Mouse (Mus musculus) central nervous system, embryonic 18 days (tissue): ENCODE results near the gene Hist1h2bp. TPM values are rescaled to one million over a fixed set of nuclear protein-coding genes. Genes with fewer than 3 reads are reported as not detected.

Source experiments
- polyA plus RNA-seq: library from polyadenylated mRNA; depleted of rRNA; stranded (reverse); fragments of >200 nt; gene quantifications from 2 replicates; pipeline ENCODE4 v1.2.3, GENCODE M21; 2012; rRNA removed

The Hist1h2bp gene
- 0.28 and 0.64 TPM in 2 replicates for polyA plus RNA-seq

DNA sequence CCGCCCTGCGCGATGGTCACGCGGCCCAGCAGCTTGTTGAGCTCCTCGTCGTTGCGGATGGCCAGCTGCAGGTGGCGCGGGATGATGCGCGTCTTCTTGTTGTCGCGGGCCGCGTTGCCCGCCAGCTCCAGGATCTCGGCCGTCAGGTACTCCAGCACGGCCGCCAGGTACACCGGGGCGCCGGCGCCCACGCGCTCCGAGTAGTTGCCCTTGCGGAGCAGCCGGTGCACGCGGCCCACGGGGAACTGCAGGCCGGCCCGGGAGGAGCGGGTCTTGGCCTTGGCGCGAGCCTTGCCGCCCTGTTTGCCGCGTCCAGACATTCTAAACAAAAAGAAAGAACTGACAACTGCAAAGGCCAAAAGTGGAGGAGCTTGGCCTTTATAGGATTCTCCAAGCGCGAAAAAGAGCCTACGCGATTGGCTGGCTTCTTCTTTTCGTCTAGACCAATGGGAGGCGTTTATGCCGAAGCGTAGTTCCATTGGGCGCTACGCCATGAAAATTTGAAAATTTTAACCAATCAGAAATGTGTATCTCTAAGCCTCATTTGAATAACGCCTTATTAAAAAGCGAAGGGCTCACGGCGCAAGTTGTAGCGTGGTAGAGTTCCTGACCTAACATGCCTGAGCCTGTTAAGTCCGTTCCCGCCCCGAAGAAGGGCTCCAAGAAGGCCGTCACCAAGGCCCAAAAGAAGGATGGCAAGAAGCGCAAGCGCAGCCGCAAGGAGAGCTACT is at the start of gene Hist1h2bp, which contains the start of gene Hist1h2an:
TSS of gene Hist1h2bp (plus strand) at position 563 of the 731 bp plus-strand sequence.
TSS of gene Hist1h2an (minus strand) at position 320 of the 731 bp plus-strand sequence.

DNA sequence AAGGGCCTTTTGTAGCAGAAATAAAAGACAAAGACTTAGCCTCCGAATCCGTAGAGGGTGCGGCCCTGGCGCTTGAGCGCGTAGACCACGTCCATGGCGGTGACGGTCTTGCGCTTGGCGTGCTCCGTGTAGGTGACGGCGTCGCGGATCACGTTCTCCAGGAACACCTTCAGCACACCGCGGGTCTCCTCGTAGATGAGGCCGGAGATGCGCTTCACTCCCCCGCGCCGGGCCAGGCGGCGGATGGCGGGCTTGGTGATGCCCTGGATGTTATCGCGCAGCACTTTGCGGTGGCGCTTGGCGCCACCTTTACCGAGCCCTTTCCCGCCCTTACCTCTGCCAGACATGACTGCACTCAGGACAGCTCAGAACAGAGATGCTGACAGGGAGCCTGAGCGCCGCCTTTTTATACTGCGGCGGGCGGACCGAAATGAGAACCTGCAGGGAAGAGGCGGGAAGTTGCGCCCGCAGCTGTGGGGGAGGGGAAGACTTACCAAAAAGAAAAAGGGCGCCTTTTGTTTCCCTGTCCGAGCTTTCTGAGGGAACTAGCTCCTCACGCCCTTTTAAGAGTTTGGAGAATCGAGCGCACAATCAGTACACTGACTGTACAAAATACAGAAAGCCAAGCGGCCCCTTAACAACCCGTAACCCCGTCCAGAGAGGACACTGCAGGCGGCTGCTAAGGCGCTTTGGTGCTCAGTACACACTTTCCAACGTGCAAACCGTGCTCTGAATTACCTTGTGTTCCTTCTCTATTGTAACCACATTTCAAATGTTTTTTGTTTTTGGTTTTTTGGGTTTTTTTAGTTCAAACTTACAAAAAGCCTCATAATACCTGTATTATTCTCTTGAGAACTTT is 36.9 kb upstream of the Hist1h2bp start, which contains the start of gene Hist1h4k:
TSS of gene Hist1h4k (minus strand) at position 347 of the 859 bp plus-strand sequence.

GRCm38 (mm10) chr13:21753524-21754285 is 33.6 kb upstream of the Hist1h2bp start, which contains the start of the genes Hist1h2ak and Hist1h2bn:
Gene Hist1h2ak, minus strand, starts transcription at chr13:21753827.
Gene Hist1h2bn, plus strand, starts transcription at chr13:21754123.

DNA sequence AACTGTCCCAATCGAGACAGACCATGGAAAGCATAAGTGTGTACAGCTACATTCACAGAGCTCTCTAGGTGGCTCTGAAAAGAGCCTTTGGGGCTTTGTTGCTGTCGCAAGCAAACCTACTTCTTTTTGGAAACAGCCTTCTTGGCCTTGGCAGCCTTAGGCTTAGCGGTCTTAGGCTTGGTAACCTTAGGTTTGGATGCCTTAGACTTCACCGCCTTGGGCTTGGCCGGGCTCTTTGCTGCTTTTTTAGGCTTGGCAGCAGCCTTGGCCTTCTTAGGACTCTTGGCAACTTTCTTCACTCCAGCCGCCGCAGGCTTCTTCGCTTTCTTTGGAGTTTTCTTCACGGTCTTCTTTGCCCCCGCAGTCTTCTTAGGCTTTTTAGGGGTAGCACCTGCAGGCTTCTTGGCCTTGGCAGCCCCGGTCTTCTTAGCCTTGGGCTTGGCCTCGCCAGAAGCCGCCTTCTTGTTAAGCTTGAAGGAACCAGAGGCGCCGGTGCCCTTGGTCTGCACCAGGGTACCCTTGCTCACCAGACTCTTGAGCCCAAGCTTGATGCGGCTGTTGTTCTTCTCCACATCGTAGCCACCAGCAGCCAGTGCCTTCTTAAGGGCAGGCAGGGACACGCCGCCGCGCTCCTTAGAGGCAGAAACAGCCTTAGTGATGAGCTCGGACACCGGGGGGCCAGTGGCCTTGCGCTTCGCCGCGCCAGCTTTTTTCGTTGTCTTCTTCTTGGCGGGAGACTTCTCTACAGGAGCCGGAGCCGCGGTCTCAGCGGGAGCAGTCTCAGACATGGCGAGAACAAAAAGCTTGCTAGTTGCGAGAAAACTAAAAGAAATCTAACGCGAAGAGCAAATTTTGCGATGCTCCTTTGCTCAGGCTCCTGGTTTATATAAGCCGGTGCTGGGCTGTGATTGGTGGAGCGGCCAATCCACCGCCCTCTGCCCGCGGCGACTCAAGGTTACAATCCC is 7.2 kb upstream of the Hist1h2bp start, which contains the start of gene Hist1h1b:
TSS of gene Hist1h1b (minus strand) at position 859 of the 965 bp plus-strand sequence.

GRCm38 (mm10) chr13:21783255-21783617 is 4.0 kb upstream of the Hist1h2bp start, which contains the start of gene Hist1h3i:
Gene Hist1h3i, minus strand, starts transcription at chr13:21783370.

DNA sequence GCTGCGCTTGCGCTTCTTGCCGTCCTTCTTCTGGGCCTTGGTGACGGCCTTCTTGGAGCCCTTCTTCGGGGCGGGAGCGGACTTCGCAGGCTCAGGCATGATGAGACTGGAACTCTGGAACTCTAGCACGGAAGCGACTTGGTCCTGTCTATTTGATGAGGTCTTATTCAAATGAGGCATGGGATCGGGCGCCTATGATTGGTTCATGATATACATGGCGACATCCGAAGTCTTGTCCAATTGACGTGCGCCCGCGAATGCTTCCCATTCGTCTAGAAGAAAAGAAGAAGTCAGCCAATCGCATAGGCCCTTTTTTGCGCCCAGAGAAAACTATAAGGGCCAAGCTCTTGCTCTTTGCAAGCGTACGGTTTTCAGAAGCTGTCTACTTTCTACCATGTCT is 22.8 kb downstream of the Hist1h2bp start, which contains the start of the genes Hist1h2bq and Hist1h2ao:
TSS of gene Hist1h2bq (minus strand) at position 125 of the 400 bp plus-strand sequence.
TSS of gene Hist1h2ao (plus strand) at position 393 of the 400 bp plus-strand sequence.

DNA sequence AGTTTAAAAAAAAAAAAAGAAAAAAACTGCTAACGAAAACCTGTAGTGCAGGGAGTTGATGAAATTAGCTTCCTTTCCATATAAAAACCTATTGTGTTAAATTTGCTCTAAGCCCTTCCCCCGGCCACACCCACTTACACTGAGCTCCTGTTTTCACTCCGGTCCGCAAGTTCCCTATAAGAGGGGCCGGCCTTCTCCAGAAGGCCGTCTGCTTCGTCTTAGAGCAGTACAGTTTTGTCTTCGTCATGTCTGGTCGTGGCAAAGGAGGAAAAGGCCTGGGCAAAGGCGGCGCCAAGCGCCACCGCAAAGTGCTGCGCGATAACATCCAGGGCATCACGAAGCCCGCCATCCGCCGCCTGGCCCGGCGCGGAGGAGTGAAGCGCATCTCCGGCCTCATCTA is 24.3 kb downstream of the Hist1h2bp start, which contains the start of gene Hist1h4m:
TSS of gene Hist1h4m (plus strand) at position 208 of the 400 bp plus-strand sequence.

GRCm38 (mm10) chr13:21831418-21832394 is 44.4 kb downstream of the Hist1h2bp start, which contains the start of gene Hist1h4n:
Gene Hist1h4n, minus strand, starts transcription at chr13:21832196.

DNA sequence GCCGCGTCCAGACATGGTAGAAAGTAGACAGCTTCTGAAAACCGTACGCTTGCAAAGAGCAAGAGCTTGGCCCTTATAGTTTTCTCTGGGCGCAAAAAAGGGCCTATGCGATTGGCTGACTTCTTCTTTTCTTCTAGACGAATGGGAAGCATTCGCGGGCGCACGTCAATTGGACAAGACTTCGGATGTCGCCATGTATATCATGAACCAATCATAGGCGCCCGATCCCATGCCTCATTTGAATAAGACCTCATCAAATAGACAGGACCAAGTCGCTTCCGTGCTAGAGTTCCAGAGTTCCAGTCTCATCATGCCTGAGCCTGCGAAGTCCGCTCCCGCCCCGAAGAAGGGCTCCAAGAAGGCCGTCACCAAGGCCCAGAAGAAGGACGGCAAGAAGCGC is 46.2 kb downstream of the Hist1h2bp start, which contains the start of the genes Hist1h2ap and Hist1h2br:
TSS of gene Hist1h2ap (minus strand) at position 47 of the 400 bp plus-strand sequence.
TSS of gene Hist1h2br (plus strand) at position 283 of the 400 bp plus-strand sequence.

Other genes starting within 250 kb of the Hist1h2bp start
- gene Olfr1366, start 244.7 kb upstream of the Hist1h2bp start, polyA plus RNA-seq: not detected in 2 replicates
- not detected in 2 replicates for gene Olfr1535, start 227.6 kb upstream of the Hist1h2bp start, polyA plus RNA-seq
- not detected in 2 replicates for gene Olfr1364, start 205.7 kb upstream of the Hist1h2bp start, polyA plus RNA-seq
- not detected in 2 replicates for gene Olfr1362, start 173.4 kb upstream of the Hist1h2bp start, polyA plus RNA-seq
- gene Olfr11, start 144.9 kb upstream of the Hist1h2bp start, polyA plus RNA-seq: not detected in 2 replicates
- not detected in 2 replicates for gene Olfr1361, start 124.1 kb upstream of the Hist1h2bp start, polyA plus RNA-seq
- not detected in 2 replicates for gene Olfr1360, start 110.1 kb upstream of the Hist1h2bp start, polyA plus RNA-seq
- gene Olfr1359, start 89.3 kb upstream of the Hist1h2bp start, polyA plus RNA-seq: not detected in 2 replicates
- gene Hist1h2bl, start 71.3 kb upstream of the Hist1h2bp start, polyA plus RNA-seq: 1.0 and 1.4 TPM in 2 replicates
- 3.4 and 7.2 TPM in 2 replicates for gene Hist1h2ai, start 71.0 kb upstream of the Hist1h2bp start, polyA plus RNA-seq
- 7.7 and 8.9 TPM in 2 replicates for gene Hist1h3h, start 69.8 kb upstream of the Hist1h2bp start, polyA plus RNA-seq
- 2.3 and 3.4 TPM in 2 replicates for gene Hist1h2bm, start 65.4 kb upstream of the Hist1h2bp start, polyA plus RNA-seq
- gene Hist1h4j, start 52.4 kb upstream of the Hist1h2bp start, polyA plus RNA-seq: 4.5 TPM in 2 replicates
- 5.4 and 10.0 TPM in 2 replicates for gene Hist1h4k, start 37.0 kb upstream of the Hist1h2bp start, polyA plus RNA-seq
- gene Hist1h2ak, start 33.6 kb upstream of the Hist1h2bp start, polyA plus RNA-seq: 4.8 and 5.9 TPM in 2 replicates
- 1.6 and 3.0 TPM in 2 replicates for gene Hist1h2bn, start 33.3 kb upstream of the Hist1h2bp start, polyA plus RNA-seq
- 0.70 and 1.2 TPM in 2 replicates for gene Hist1h1b, start 6.8 kb upstream of the Hist1h2bp start, polyA plus RNA-seq
- gene Hist1h3i, start 4.1 kb upstream of the Hist1h2bp start, polyA plus RNA-seq: 6.0 and 8.7 TPM in 2 replicates
- gene Hist1h2an, start 243 bp upstream of the Hist1h2bp start, polyA plus RNA-seq: 1.2 and 1.3 TPM in 2 replicates
- 1.2 and 3.8 TPM in 2 replicates for gene Hist1h2bq, start 22.7 kb downstream of the Hist1h2bp start, polyA plus RNA-seq
- gene Hist1h2ao, start 23.0 kb downstream of the Hist1h2bp start, polyA plus RNA-seq: not detected in 2 replicates
- not detected in 2 replicates for gene Hist1h4m, start 24.3 kb downstream of the Hist1h2bp start, polyA plus RNA-seq
- gene Hist1h4n, start 44.7 kb downstream of the Hist1h2bp start, polyA plus RNA-seq: 7.9 and 9.3 TPM in 2 replicates
- 8.6 and 10.7 TPM in 2 replicates for gene Hist1h2ap, start 46.0 kb downstream of the Hist1h2bp start, polyA plus RNA-seq
- 1.7 and 2.6 TPM in 2 replicates for gene Hist1h2br, start 46.3 kb downstream of the Hist1h2bp start, polyA plus RNA-seq
- gene Zfp184, start 157.6 kb downstream of the Hist1h2bp start, polyA plus RNA-seq: 12.3 and 13.4 TPM in 2 replicates
- 0.03 and 0.04 TPM in 2 replicates for gene Pom121l2, start 193.7 kb downstream of the Hist1h2bp start, polyA plus RNA-seq
- not detected in 2 replicates for gene Prss16, start 222.3 kb downstream of the Hist1h2bp start, polyA plus RNA-seq
- 0.89 and 1.4 TPM in 2 replicates for gene Hist1h2ah, start 248.1 kb downstream of the Hist1h2bp start, polyA plus RNA-seq
- gene Hist1h2bk, start 248.4 kb downstream of the Hist1h2bp start, polyA plus RNA-seq: 2.4 and 3.9 TPM in 2 replicates